Mouse (Mus musculus): ENCODE data around the gene Arl2bp.

DNA sequence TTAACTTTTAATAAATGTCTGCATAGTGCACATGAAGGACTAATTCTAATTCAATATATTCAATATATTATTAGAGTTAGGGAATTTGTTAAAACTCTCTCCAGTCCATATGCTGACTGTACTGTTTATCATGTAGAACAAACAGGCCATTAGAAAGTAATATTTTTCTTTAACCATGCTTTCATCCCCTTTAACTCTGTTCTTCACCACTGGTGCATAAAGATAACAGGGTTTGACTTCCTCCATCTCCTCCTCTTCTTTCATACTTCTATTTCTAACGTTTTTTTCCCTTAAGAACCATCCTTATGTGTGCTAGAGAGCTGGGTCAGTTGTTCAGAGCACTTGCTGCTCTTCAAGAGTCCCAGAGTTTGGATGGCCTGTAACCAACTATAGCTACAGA is 21.2 kb upstream of the Arl2bp start:
- TF ChIP-seq CTCF (IDR thresholded peaks at IDR 0.05; ENCODE audit: insufficient read depth, low read depth, low read length) = no peak
- no peak for TF ChIP-seq POLR2A (IDR thresholded peaks at IDR 0.05; ENCODE audit: insufficient read depth, low read depth, low read length)
